Mouse (Mus musculus): ENCODE data around the gene Eftud2. TPM values are rescaled to one million over a fixed set of nuclear protein-coding genes. Genes with fewer than 3 reads are reported as not detected.

Eftud2 gene
- 7.8 TPM for polyA plus RNA-seq (2014; fragmentation: Illumina TruSeq; extraction: RNeasy Lipid Tissue Mini Kit (QIAGEN cat#74804); ENCODE audit: low read depth, low replicate concordance)

DNA sequence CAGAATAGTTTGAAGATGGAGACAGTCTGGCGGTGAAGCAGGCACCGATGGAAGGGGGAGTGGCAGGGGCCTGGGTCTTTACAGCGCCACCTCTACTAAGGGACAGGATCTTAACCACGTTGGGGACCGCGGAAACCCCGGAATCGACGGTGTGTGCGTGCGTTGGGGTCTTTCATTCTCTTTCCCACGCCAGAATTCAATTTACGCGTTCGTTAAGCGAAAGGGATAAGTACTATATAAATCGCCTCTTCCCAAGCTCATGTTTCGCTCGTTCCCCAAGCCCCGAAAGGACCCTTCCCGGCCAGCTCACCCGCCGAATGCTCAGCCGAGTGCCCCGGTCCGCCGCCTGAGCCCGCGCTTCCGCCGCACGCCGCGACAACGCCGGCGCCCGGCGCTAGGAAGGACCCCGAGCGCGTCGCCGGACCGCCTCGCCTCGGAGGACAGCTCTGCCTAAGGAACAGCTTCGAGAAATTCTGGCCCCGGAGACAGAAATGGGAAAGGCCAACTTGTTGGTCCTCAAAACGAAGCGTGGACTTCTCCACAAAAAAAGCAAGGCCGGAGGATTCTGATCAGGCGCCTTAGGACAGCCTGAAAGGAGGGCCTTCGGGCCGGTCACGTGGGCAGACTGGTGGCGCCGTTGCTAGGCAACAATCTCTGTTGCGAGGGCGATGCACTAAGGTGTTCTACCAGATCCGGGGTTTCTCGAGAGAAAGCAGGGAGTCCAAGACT, at the start of gene Eftud2, which contains the start of gene Ccdc103:
Eftud2 (minus strand) TSS at position 401 of the 729 bp plus-strand sequence.
Ccdc103 (plus strand) TSS at position 620 of the 729 bp plus-strand sequence.

DNA sequence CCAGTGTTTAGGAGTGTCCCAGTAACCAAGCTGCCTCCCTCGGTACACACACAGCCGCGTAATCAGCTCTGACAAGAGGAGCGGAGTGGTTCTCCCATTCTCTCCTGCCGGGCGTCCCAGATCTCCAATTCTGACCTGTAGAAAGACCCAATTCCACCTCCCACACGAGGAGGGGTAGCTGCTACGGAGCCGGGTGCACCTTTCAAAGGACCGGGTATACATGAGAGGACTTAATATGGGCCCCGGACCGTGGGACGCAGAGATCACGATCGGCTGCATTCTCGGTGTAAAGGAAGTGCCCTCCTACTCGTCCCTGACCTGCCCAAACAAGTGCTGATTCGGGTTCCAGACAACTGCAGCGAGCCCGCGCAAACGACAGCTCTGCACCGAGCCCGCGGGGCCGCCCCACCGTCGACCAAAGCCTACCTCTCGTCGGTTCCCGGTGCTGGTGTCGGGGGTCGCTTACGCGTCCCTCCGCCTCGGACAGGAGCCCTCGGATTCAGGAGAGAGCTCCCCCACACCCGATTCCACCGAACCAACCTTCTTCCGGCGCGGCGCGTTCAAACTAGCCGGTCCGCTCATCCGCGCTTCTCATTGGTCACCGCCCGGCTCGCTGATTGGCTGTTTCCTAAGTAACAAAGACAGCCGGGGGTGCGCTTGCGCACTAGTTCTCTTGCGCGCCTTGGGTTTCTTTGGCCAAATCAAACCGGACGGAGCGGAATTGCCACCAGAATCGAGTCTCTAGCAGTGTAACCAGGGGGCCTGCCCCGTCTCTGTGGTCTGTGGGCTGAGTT, 44.0 kb upstream of the Eftud2 start, which contains the start of gene Kif18b:
Kif18b (minus strand) TSS at position 568 of the 794 bp plus-strand sequence.

DNA sequence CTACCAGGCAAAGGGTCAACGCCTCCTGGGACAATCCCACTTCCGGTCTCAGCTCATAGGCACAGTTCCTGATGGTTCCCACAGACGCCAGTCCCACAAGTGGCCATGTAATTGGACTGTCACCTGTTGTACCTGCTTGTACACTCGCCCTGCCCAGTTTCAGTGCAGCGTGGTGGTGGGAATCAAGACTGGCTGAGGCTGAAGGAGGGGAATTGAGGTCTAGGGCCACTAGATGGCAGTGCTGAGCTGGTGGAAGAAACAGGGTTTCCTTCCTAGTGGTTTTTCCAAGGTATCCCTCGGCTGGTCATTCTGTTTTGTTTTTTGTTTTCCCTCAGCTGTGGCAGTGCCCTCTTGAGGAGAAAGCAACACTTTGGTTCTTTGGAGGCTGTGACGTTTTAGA, 20.0 kb upstream of the Eftud2 start, which contains the start of gene Gfap:
Gfap (minus strand) TSS at position 150 of the 400 bp plus-strand sequence.

DNA sequence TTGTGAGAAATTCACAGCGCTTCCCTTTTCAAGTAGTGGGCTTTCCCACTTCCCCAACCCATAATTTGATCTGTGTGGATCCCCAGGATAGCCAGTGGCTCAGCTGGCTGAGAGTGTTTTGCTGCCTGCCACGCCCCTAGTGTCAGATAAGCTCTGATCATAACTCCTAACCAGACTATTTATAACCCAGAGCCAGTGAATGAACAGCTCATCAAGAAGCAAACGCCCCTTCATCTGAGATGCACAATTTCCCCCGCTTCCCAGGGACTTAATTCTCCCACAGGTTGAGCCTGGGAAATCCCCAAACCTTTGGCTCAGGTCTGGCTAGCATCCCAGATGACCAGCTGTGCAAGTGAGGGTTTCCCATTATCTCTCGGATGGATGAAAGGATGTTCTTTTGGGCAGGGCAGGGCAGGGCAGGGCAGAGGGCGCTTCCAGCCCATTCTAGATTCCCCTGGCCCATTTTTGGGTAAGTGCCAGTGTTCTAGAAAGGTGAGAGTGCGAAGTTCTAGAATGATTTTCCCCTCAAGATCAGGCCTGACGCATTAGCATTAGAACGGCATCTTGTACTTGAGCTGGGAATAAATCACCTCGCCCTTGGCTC, 3.9 kb upstream of the Eftud2 start, which contains the start of gene Fam187a:
Fam187a (plus strand) TSS at position 554 of the 604 bp plus-strand sequence.

DNA sequence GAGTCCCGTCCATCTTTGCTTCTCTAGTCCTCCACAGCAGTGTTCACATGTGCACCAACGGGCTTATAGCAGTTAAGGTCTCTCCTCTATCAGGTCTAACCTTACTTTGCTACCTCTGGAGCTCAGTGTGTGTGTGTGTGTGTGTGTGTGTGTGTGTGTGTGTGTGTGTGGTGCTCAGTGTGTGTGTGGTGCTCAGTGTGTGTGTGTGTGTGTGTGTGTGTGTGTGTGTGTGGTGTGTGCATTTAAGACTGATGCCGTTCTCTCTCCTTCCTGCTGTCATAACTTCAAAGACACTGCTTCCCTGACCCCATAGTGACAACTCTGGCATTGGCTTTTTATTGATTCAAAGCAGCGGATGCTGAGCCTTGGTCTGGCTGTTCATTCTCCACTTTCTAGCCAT, 45.2 kb downstream of the Eftud2 start, which contains the start of gene Higd1b:
Higd1b (plus strand) TSS at position 301 of the 400 bp plus-strand sequence.

DNA sequence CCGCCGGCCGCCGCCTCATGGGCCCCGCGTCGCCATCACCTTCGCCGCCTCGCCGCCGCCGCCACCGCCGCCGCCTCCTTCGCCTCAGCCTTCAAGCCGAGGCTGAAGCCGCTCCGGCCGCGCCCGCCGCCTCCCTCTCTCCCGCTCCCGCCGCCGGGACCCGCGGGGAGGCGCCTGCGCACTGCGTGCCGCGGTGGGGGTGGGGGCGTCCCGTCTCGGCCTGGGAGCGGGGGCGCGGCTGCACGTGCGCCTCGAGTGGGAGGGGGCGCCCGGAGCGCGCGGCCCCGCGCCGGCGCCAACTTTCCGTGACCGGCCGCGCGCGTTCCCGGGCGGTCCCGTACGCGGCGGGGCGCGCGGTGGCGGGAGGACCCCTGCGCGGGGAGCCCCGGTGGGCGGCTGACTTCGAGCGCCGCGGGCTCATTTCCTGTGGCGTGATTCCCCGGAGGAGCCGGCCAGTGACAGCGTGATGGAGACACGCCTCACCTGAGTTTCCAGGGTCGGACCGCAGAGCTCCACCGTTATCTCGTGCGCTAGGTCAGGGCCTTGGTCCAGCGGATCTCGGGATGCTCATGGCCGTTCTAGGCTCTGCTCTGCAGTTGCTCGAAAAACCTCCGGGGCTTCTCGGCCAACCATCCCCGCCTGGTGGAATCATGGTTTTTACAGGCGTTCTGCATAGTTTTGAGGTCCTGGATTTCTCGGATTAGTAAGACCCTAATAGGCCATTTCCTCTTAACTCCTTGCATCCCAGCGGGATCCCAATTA, 61.6 kb downstream of the Eftud2 start, which contains the start of gene Gjc1:
Gjc1 (minus strand) TSS at position 680 of the 762 bp plus-strand sequence.

Other genes starting within 250 kb of the Eftud2 start
- not detected for gene Meioc, start 217.3 kb downstream of the Eftud2 start, polyA plus RNA-seq (2014; fragmentation: Illumina TruSeq; extraction: RNeasy Lipid Tissue Mini Kit (QIAGEN cat#74804); ENCODE audit: low read depth, low replicate concordance)
- 17.3 TPM for gene Ccdc43, start 183.2 kb downstream of the Eftud2 start, polyA plus RNA-seq (2014; fragmentation: Illumina TruSeq; extraction: RNeasy Lipid Tissue Mini Kit (QIAGEN cat#74804); ENCODE audit: low read depth, low replicate concordance)
- gene Adam11, start 119.5 kb downstream of the Eftud2 start, polyA plus RNA-seq (2014; fragmentation: Illumina TruSeq; extraction: RNeasy Lipid Tissue Mini Kit (QIAGEN cat#74804); ENCODE audit: low read depth, low replicate concordance): 0.50 TPM
- gene Gjc1, start 61.3 kb downstream of the Eftud2 start, polyA plus RNA-seq (2014; fragmentation: Illumina TruSeq; extraction: RNeasy Lipid Tissue Mini Kit (QIAGEN cat#74804); ENCODE audit: low read depth, low replicate concordance): 0.66 TPM
- not detected for gene Higd1b, start 45.1 kb downstream of the Eftud2 start, polyA plus RNA-seq (2014; fragmentation: Illumina TruSeq; extraction: RNeasy Lipid Tissue Mini Kit (QIAGEN cat#74804); ENCODE audit: low read depth, low replicate concordance)
- gene Ccdc103, start 219 bp upstream of the Eftud2 start, polyA plus RNA-seq (2014; fragmentation: Illumina TruSeq; extraction: RNeasy Lipid Tissue Mini Kit (QIAGEN cat#74804); ENCODE audit: low read depth, low replicate concordance): not detected
- gene Fam187a, start 4.2 kb upstream of the Eftud2 start, polyA plus RNA-seq (2014; fragmentation: Illumina TruSeq; extraction: RNeasy Lipid Tissue Mini Kit (QIAGEN cat#74804); ENCODE audit: low read depth, low replicate concordance): not detected
- 0.24 TPM for gene Gfap, start 19.9 kb upstream of the Eftud2 start, polyA plus RNA-seq (2014; fragmentation: Illumina TruSeq; extraction: RNeasy Lipid Tissue Mini Kit (QIAGEN cat#74804); ENCODE audit: low read depth, low replicate concordance)
- gene Kif18b, start 44.1 kb upstream of the Eftud2 start, polyA plus RNA-seq (2014; fragmentation: Illumina TruSeq; extraction: RNeasy Lipid Tissue Mini Kit (QIAGEN cat#74804); ENCODE audit: low read depth, low replicate concordance): not detected
- not detected for gene C1ql1, start 65.7 kb upstream of the Eftud2 start, polyA plus RNA-seq (2014; fragmentation: Illumina TruSeq; extraction: RNeasy Lipid Tissue Mini Kit (QIAGEN cat#74804); ENCODE audit: low read depth, low replicate concordance)
- 11.1 TPM for gene Nmt1, start 147.2 kb upstream of the Eftud2 start, polyA plus RNA-seq (2014; fragmentation: Illumina TruSeq; extraction: RNeasy Lipid Tissue Mini Kit (QIAGEN cat#74804); ENCODE audit: low read depth, low replicate concordance)
- gene Dcakd, start 147.3 kb upstream of the Eftud2 start, polyA plus RNA-seq (2014; fragmentation: Illumina TruSeq; extraction: RNeasy Lipid Tissue Mini Kit (QIAGEN cat#74804); ENCODE audit: low read depth, low replicate concordance): 20.2 TPM
- not detected for gene Plcd3, start 220.7 kb upstream of the Eftud2 start, polyA plus RNA-seq (2014; fragmentation: Illumina TruSeq; extraction: RNeasy Lipid Tissue Mini Kit (QIAGEN cat#74804); ENCODE audit: low read depth, low replicate concordance)
- 10.8 TPM for gene Acbd4, start 220.7 kb upstream of the Eftud2 start, polyA plus RNA-seq (2014; fragmentation: Illumina TruSeq; extraction: RNeasy Lipid Tissue Mini Kit (QIAGEN cat#74804); ENCODE audit: low read depth, low replicate concordance)
- 16.2 TPM for gene Hexim1, start 235.2 kb upstream of the Eftud2 start, polyA plus RNA-seq (2014; fragmentation: Illumina TruSeq; extraction: RNeasy Lipid Tissue Mini Kit (QIAGEN cat#74804); ENCODE audit: low read depth, low replicate concordance)